Mouse (Mus musculus) limb, embryonic 15.5 days (tissue): ENCODE measurements around the gene Peli1. TPM values are rescaled to one million over a fixed set of nuclear protein-coding genes. Genes with fewer than 3 reads are reported as not detected.

Experiments used
- ATAC-seq: fragments of 200-750 bp; cut with Nextera tagmentation; 2 replicates; pipeline ENCODE4 v1.8.0; 2017; ENCODE audit warnings: low read depth, moderate TSS enrichment; ENCODE audit not compliant: insufficient number of reproducible peaks, low FRiP score, low TSS enrichment
- H3K27ac ChIP-seq: fragments of 300-500 bp; sonication (generic); 2 replicates; pipeline ENCODE4 v1.5.1; 2015; ENCODE audit warnings: moderate library complexity, mild to moderate bottlenecking, inconsistent platforms
- H3K27me3 ChIP-seq: fragments of 300-500 bp; sonication (generic); 2 replicates; pipeline ENCODE4 v1.6.1; 2015; ENCODE audit warnings: inconsistent platforms
- H3K36me3 ChIP-seq: fragments of 300-500 bp; sonication (generic); 2 replicates; pipeline ENCODE4 v1.6.1; 2015; ENCODE audit warnings: inconsistent platforms
- H3K4me1 ChIP-seq: fragments of 300-500 bp; sonication (generic); 2 replicates; pipeline ENCODE4 v1.6.1; 2015; ENCODE audit warnings: inconsistent platforms
- H3K4me2 ChIP-seq: fragments of 300-500 bp; sonication (generic); 2 replicates; pipeline ENCODE4 v1.6.1; 2015; ENCODE audit warnings: mild to moderate bottlenecking, inconsistent platforms
- H3K4me3 ChIP-seq: fragments of 300-500 bp; sonication (generic); 2 replicates; pipeline ENCODE4 v1.5.1; 2015; ENCODE audit warnings: mild to moderate bottlenecking, inconsistent platforms
- H3K9ac ChIP-seq: fragments of 300-500 bp; sonication (generic); 2 replicates; pipeline ENCODE4 v1.6.1; 2015; ENCODE audit warnings: inconsistent platforms
- H3K9me3 ChIP-seq: fragments of 300-500 bp; sonication (generic); 2 replicates; pipeline ENCODE4 v1.6.1; 2016; ENCODE audit warnings: inconsistent platforms
- WGBS: fragments of 180-500 bp; shearing (Covaris S2); methylation state at CpG from one replicate; pipeline ENCODE4 v1.1.7; 2015; 5-methylcytosine and 5-hydroxymethylcytosine counted together
- polyA plus RNA-seq: library from polyadenylated mRNA; unstranded; fragments of >200 nt; fragmentation: Nextera tagmentation; extraction: Ambion mirVana; gene quantifications from 2 replicates; pipeline ENCODE4 v1.2.1, GENCODE M21; 2015

The Peli1 gene
- polyA plus RNA-seq, 1 experiment from 2014 or later, result 38.5 TPM

DNA sequence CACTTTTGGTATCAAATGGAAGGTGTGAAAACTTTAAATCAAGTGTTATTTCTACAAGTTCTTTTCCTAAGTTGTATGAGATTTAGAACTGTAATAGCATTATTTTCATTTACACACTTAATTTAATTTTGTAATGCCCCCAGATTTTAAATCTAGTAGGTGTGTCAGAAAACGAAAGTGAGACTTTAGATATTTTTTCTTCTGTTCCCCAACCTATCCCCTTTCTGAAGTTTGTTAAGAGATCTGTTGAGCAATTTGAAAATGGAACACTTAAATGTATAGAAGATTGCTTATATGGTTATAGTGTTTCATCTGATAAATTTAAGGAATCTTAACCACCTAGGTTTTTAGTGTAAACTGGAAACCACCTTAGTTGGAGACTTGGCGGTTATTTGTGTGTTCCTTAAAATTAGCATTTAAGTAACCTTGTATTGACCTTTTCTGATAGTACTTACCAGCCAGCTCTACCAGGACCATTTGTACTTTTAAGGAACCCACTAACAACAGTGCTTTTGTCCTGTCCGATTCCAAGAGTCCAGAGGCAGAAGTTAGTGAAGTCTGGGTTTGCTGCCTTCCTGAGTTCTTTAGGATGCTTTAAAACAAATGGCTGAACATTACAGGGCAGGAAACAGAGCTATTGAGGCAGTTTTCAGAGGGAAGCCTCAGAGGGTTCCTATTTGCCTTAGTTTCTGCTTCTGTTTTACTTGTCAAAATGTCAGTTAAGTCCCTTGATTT lies 2.2 kb downstream of the Peli1 start:
- Histone ChIP-seq H3K4me2 (peak overlapping the region; percentile 19; the same call in 1 of the 2 replicates), H3K9me3 (no peaks in the 10 kb centered on the region), H3K4me3 (no peak overlapping the region), H3K27ac (no peak overlapping the region), H3K27me3 (no peaks in the 10 kb centered on the region), H3K4me1 (peaks cover 6% of the 10 kb centered on the region; the same call in 1 of the 2 replicates), H3K9ac (no peak overlapping the region), H3K36me3 (no peaks in the 10 kb centered on the region)
- 39% methylated on average over 3 of the region's 3 CpGs for WGBS
- ATAC-seq, result no peak

DNA sequence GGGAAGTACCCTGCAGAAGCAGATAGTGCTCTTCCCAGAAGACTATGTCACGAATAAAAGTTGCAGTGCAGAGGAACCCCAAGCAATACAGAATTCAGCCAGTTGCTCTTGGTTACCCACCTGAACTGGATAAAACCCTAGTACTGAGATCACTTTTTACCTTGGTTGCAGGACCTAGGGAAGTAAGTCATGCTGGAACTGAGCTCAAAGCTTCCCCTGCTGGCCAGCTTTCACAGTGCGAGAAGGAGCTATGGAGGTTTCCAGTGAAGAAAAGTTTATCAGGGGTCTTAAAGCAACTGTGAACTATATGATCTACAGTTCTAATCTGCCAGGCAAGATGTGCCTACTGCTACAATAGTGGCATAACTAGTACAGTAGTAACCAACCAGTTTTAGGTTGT lies 5.5 kb downstream of the Peli1 start:
- no peak overlapping the region for H3K4me2 ChIP-seq
- H3K4me1 ChIP-seq, result peaks cover 3% of the 10 kb centered on the region; the same call in 1 of the 2 replicates
- H3K9ac ChIP-seq, result no peak overlapping the region
- H3K4me3 ChIP-seq, result no peak overlapping the region
- H3K36me3 ChIP-seq, result no peaks in the 10 kb centered on the region
- ATAC-seq, result no peak
- H3K27ac ChIP-seq, result no peak overlapping the region
- no peaks in the 10 kb centered on the region for H3K9me3 ChIP-seq
- no peaks in the 10 kb centered on the region for H3K27me3 ChIP-seq
- 98% methylated on average over 2 of the region's 2 CpGs for WGBS

DNA sequence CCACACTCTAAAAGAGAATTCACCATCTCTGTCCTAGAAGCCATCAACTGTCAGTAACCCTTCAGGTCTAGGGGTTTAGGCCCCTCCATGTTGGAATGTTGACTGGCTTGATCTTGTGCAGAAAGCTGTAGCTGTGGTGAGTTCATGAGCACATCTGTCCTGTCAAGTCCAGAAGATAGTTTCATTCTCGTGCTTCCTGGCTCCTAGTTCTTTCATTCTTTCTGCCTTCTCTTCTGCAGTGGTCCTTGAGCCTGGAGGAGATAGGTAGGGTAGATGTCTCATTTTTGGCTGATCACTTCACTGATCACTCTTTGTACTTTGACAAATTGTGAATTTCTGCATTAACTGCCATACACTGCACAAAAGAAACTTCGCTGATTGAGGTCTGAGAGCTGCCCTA lies 7.4 kb downstream of the Peli1 start:
- Histone ChIP-seq H3K4me2 (no peak overlapping the region), H3K36me3 (no peaks in the 10 kb centered on the region), H3K9me3 (no peaks in the 10 kb centered on the region), H3K4me3 (no peak overlapping the region), H3K27ac (no peak overlapping the region), H3K4me1 (peaks cover 1% of the 10 kb centered on the region; the same call in 1 of the 2 replicates), H3K9ac (no peak overlapping the region), H3K27me3 (no peaks in the 10 kb centered on the region)
- 79% methylated on average over 2 of the region's 2 CpGs for WGBS
- ATAC-seq, result no peak

DNA sequence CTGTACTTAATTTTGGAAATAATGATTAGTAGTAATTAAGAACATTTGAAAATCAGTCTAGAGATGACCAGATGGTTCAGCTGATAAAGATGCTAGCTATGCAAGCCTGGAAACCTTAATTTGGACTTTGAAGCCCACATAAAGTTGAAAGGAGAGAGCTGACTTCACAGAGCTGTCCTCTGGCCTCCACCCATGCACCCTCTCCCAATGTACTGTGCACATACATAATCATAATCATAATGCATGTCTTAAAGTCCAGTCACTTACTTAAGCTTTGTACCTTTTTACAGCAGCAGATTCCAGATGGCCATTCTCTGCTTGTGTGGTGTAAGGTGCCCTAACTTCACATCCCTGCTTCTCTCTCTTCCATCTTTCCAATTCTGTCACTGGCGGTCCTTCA lies 9.6 kb downstream of the Peli1 start:
- Histone ChIP-seq H3K27ac (no peak overlapping the region), H3K9ac (no peak overlapping the region), H3K27me3 (no peaks in the 10 kb centered on the region), H3K36me3 (no peaks in the 10 kb centered on the region), H3K4me1 (peaks cover 2% of the 10 kb centered on the region; the same call in 1 of the 2 replicates), H3K4me3 (no peak overlapping the region), H3K4me2 (no peak overlapping the region), H3K9me3 (no peaks in the 10 kb centered on the region)
- no peak for ATAC-seq
- WGBS, result 91% methylated on average over 1 of the region's 1 CpGs

DNA sequence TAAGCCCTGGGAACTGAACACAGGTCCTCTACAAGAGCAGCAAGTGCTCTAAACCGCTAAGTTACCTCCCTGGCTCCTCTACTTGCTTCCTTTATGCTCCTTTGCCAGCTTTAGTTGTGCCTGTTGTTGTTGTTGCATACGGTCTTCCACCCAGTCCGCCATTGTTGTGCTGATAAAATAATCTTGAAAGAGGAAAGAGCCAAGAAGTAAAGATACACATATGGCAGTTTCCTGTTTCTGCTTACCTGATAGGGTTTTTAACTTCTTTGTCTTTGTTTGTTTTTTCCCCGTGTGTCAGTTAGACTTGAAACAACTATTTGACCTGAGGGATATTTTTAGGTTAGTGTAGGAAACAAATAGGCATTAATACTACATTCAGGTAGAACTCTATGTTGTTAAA lies 10.2 kb downstream of the Peli1 start:
- 79% methylated on average over 4 of the region's 4 CpGs for WGBS
- Histone ChIP-seq H3K36me3 (no peaks in the 10 kb centered on the region), H3K9me3 (no peaks in the 10 kb centered on the region), H3K27me3 (no peaks in the 10 kb centered on the region), H3K4me1 (peaks cover 2% of the 10 kb centered on the region; the same call in 1 of the 2 replicates), H3K4me2 (no peak overlapping the region), H3K9ac (no peak overlapping the region), H3K27ac (no peak overlapping the region), H3K4me3 (no peak overlapping the region)
- ATAC-seq, result no peak

DNA sequence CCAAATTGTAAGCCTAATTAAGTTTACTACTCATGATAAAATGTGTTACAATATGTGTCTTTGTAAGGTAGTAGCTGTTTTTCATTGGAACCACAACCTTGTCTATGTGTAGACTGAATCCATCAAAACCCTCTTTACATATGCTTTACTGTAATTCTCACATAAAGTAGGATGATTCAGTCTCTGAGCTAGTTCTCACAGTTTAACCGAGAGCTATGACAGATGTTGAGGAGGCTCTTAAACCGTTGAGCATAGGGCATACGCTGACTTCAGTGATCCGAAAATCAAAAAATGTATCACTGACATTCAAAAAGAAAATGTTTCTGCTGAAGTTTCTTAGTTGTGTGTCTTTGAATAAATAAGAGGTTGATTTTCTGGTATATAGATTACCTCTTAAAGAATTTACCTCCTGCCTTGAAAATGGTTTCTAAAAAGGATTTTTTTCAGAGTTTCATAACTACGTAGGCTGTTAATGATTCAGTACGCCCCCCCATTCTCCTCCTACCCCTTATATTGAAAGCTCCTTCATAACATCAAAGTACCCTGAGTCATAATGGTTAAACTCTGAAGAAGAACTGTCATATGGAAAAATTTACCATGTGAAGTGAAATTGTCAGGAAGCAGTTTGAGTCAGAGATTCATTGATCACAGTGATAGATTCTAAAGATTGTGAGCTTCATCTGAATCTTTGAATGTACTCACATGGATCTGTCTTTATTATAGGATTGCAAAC lies 11.3 kb downstream of the Peli1 start:
- ATAC-seq, result no peak
- Histone ChIP-seq H3K9me3 (no peaks in the 10 kb centered on the region), H3K9ac (no peak overlapping the region), H3K4me2 (no peak overlapping the region), H3K27me3 (no peaks in the 10 kb centered on the region), H3K27ac (no peak overlapping the region), H3K4me3 (no peak overlapping the region), H3K36me3 (peaks cover 4% of the 10 kb centered on the region; the same call in 1 of the 2 replicates), H3K4me1 (peaks cover 2% of the 10 kb centered on the region; the same call in 1 of the 2 replicates)
- 77% methylated on average over 6 of the region's 6 CpGs for WGBS

DNA sequence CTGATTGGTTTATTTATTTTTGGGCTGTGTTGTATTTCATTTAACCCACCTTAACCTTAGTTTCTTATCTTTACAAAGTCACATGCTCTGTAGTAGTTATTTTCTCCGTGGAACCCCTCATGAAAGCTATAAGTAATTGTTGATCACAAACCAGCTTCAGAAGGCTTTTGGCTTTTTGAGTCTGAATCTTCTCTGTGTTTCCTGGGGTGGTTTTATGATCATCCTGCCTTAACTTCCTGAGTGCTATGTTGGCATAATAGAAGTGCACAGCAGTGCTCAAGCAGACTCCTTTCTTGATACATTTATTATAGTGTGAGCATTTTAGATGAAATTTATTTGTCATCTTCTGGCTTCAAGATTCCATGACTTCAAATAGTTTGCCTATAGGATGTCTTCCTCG lies 12.1 kb downstream of the Peli1 start:
- H3K36me3 ChIP-seq, result peaks cover 4% of the 10 kb centered on the region; the same call in 1 of the 2 replicates
- no peak overlapping the region for H3K27ac ChIP-seq
- H3K4me3 ChIP-seq, result no peak overlapping the region
- ATAC-seq, result no peak
- H3K4me2 ChIP-seq, result no peak overlapping the region
- WGBS, result 67% methylated on average over 2 of the region's 2 CpGs
- H3K9ac ChIP-seq, result no peak overlapping the region
- H3K4me1 ChIP-seq, result peaks cover 2% of the 10 kb centered on the region; the same call in 1 of the 2 replicates
- H3K27me3 ChIP-seq, result no peaks in the 10 kb centered on the region
- H3K9me3 ChIP-seq, result no peaks in the 10 kb centered on the region

DNA sequence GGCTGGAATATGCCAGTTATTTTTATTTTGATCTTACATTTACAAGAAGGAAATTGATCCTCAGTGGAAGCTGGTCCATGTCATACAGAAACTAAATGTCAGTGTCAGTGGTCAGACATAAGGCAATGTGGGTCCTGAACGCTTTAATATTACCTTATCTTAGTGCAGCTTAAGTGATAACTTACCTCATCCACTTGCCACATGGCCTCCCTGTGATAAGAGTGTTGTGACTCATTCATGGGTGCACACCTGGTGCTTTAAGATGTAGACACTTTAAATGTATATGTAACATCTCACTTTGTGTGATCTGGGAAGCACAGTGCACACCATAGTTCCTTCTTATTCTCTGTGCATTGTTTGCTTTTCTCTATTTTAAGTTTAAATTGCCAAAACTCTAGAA lies 14.3 kb downstream of the Peli1 start:
- Histone ChIP-seq H3K9me3 (no peaks in the 10 kb centered on the region), H3K27ac (no peak overlapping the region), H3K9ac (no peak overlapping the region), H3K27me3 (no peaks in the 10 kb centered on the region), H3K4me2 (no peak overlapping the region), H3K36me3 (peaks cover 4% of the 10 kb centered on the region; the same call in 1 of the 2 replicates), H3K4me1 (peaks cover 2% of the 10 kb centered on the region; the same call in 1 of the 2 replicates), H3K4me3 (no peak overlapping the region)
- 71% methylated on average over 1 of the region's 1 CpGs for WGBS
- no peak for ATAC-seq

DNA sequence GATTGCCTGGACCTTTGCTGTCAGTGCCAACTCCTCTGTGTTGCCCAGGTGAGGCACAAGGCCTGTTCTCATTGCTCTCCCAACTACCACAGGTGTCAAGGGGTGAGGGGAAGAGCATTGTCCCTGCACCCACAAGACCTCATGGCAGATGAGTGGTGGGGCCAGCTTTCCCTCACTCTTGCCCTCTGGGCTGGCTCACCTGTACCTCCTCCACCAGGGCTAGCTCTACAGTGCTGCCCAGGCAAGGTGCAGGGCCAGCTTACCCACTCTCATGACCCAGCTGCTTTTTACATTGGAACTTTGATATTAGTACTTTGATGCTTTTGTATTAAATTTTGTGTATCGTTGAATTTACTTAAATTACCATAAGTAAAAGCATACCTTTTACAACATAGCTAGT lies 16.0 kb downstream of the Peli1 start:
- WGBS, result 94% methylated on average over 1 of the region's 1 CpGs
- no peak for ATAC-seq
- no peaks in the 10 kb centered on the region for H3K9me3 ChIP-seq
- no peak overlapping the region for H3K4me3 ChIP-seq
- no peak overlapping the region for H3K27ac ChIP-seq
- peaks cover 2% of the 10 kb centered on the region; the same call in 1 of the 2 replicates for H3K4me1 ChIP-seq
- no peak overlapping the region for H3K4me2 ChIP-seq
- H3K36me3 ChIP-seq, result peaks cover 4% of the 10 kb centered on the region; the same call in 1 of the 2 replicates
- H3K27me3 ChIP-seq, result no peaks in the 10 kb centered on the region
- H3K9ac ChIP-seq, result no peak overlapping the region

DNA sequence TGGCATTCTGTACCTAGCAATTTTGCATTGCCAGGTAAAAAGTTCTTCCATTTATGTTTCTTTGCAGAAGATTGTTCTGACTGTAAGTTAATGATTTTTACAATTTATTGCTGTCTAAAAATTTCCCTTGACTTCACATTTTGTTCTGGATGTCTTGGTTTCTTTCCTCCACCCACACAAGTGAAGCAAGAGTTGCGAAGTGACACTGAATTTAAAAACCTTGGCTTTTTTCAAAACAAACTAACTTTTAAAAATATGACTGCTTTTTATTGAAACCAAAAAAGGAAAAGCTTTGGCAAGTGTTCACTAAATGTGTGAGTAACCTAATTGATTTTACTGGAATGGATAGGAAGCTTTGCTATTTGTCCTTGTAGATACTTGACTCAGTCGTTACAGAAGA lies 18.2 kb downstream of the Peli1 start:
- Histone ChIP-seq H3K4me2 (no peak overlapping the region), H3K27ac (no peak overlapping the region), H3K9ac (no peak overlapping the region), H3K4me1 (peaks cover 2% of the 10 kb centered on the region; the same call in 1 of the 2 replicates), H3K27me3 (no peaks in the 10 kb centered on the region), H3K9me3 (no peaks in the 10 kb centered on the region), H3K4me3 (no peak overlapping the region), H3K36me3 (peaks cover 4% of the 10 kb centered on the region; the same call in 1 of the 2 replicates)
- 79% methylated on average over 2 of the region's 2 CpGs for WGBS
- no peak for ATAC-seq

DNA sequence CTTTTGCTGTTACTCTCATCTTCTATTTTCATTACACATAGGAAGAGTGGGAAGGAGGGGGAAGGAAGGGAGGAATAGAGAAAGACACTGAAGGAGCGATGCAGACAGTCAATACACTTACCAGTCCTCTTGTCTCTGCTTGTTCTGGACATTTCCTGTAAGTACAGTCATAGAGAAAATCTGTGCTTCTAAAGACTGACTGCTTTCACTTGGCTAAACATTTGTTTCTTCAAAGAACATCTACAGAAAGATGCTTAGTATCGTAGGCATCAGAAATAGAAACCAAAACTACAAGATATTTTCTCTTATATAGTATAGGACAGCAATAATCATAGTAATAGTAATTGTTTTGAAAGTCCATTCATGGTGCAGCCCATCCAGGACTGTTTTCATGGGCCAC lies 23.4 kb downstream of the Peli1 start:
- Histone ChIP-seq H3K4me1 (no peaks in the 10 kb centered on the region), H3K36me3 (no peaks in the 10 kb centered on the region), H3K27me3 (no peaks in the 10 kb centered on the region), H3K9me3 (no peaks in the 10 kb centered on the region), H3K9ac (no peak overlapping the region), H3K27ac (no peak overlapping the region), H3K4me3 (no peak overlapping the region), H3K4me2 (no peak overlapping the region)
- ATAC-seq, result no peak
- 89% methylated on average over 2 of the region's 2 CpGs for WGBS

DNA sequence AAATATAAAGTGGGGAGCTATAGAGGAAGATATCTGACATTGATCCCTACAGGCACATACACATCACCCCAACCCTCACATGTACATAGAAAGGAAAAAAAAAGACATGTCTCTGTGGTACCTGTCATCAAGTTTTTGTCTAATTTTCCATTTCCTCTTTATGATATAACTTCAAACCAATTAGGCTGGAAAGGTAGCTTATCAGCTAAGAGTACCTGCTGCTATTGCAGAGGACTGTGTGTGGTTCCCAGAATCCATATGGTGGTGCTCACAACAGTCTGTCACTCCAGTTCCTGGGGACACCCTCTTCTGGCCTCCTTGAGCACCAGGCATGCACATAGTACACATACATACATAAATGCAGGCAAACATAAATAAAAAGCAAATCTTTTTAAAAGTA lies 24.7 kb downstream of the Peli1 start:
- Histone ChIP-seq H3K4me1 (no peaks in the 10 kb centered on the region), H3K4me2 (no peak overlapping the region), H3K9me3 (no peaks in the 10 kb centered on the region)

More for the DNA sequence above, 24.7 kb downstream of the Peli1 start:
- H3K9ac ChIP-seq, result no peak overlapping the region
- no peaks in the 10 kb centered on the region for H3K27me3 ChIP-seq
- H3K27ac ChIP-seq, result no peak overlapping the region
- ATAC-seq, result no peak
- no peak overlapping the region for H3K4me3 ChIP-seq
- H3K36me3 ChIP-seq, result no peaks in the 10 kb centered on the region
